Mouse (Mus musculus) stomach, embryonic 14.5 days (tissue): ENCODE data around the gene Fam122b. TPM values are rescaled to one million over a fixed set of nuclear protein-coding genes. Genes with fewer than 3 reads are reported as not detected.

ENCODE experiments used
- ATAC-seq: fragments of 200-750 bp; cut with Nextera tagmentation; 2 replicates; pipeline ENCODE4 v1.8.0; 2017; ENCODE audit warnings: low read depth, moderate TSS enrichment; ENCODE audit not compliant: insufficient number of reproducible peaks, insufficient read depth, low FRiP score
- H3K27ac ChIP-seq: fragments of 300-500 bp; sonication (generic); 2 replicates; pipeline ENCODE4 v1.5.1; 2014; ENCODE audit warnings: mild to moderate bottlenecking, low read length, moderate library complexity, mixed read lengths
- H3K27me3 ChIP-seq: fragments of 300-500 bp; sonication (generic); 2 replicates; pipeline ENCODE4 v1.6.1; 2014; ENCODE audit warnings: low read length, control low read depth, mixed read lengths; ENCODE audit not compliant: control insufficient read depth, insufficient read depth
- H3K36me3 ChIP-seq: fragments of 300-500 bp; sonication (generic); 2 replicates; pipeline ENCODE4 v1.6.1; 2014; ENCODE audit warnings: mild to moderate bottlenecking, control low read depth, low read length, moderate library complexity, mixed read lengths; ENCODE audit not compliant: control insufficient read depth, insufficient read depth
- H3K4me1 ChIP-seq: fragments of 300-500 bp; sonication (generic); 2 replicates; pipeline ENCODE4 v1.6.1; 2014; ENCODE audit warnings: low read length, control low read depth, mixed read lengths; ENCODE audit not compliant: control insufficient read depth, insufficient read depth
- H3K4me2 ChIP-seq: fragments of 300-500 bp; sonication (generic); replicated peaks from 2 replicates; pipeline ENCODE4 v1.6.1; 2014; ENCODE audit warnings: low read depth, low read length, control low read depth
- H3K4me3 ChIP-seq: fragments of 300-500 bp; sonication (generic); 2 replicates; pipeline ENCODE4 v1.5.1; 2014; ENCODE audit warnings: low read depth, low read length, control low read depth
- H3K9ac ChIP-seq: fragments of 300-500 bp; sonication (generic); replicated peaks from 2 replicates; pipeline ENCODE4 v1.6.1; 2014; ENCODE audit warnings: low read depth, mild to moderate bottlenecking, control low read depth, low read length, moderate library complexity, mixed read lengths
- H3K9me3 ChIP-seq: fragments of 300-500 bp; sonication (generic); 2 replicates; pipeline ENCODE4 v1.6.1; 2016; ENCODE audit warnings: low read depth, low read length, control low read depth; ENCODE audit not compliant: control insufficient read depth
- WGBS: fragments of 180-500 bp; shearing (Covaris S2); extraction: QIAGEN DNeasy Blood & Tissue Kit; methylation state at CpG from one replicate; pipeline ENCODE4 v1.1.7; 2014; 5-methylcytosine and 5-hydroxymethylcytosine counted together
- polyA plus RNA-seq: library from polyadenylated mRNA; unstranded; fragments of >200 nt; fragmentation: Nextera tagmentation; extraction: Ambion mirVana; gene quantifications from 2 replicates; pipeline ENCODE4 v1.2.1, GENCODE M21; 2014

Gene Fam122b
- polyA plus RNA-seq, 1 experiment from 2014 or later, result 12.4 TPM

DNA sequence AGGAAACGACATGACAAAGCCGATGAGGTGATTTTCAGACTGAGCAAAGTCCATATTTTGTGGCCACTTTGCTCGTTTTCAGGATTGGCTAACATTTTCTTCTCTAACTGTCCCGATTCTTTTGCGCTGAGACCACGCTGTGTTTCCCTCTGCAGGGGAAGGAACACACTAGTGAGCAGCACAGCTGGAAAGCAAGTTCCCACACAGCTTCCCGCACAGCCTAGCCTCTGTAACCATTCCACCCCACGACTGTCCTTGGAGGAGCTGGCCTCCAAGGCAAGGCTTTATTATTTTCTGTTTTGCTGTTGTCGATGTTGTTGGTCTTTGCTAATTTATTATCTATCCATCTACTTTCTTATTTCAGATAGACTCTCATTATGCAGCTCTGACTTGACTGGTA lies 57.1 kb downstream of the Fam122b start:
- H3K4me1 ChIP-seq, result peaks cover 6% of the 10 kb centered on the region; the same call in 1 of the 2 replicates
- H3K4me3 ChIP-seq, result no peak overlapping the region
- no peaks in the 10 kb centered on the region for H3K9me3 ChIP-seq
- no peak overlapping the region for H3K9ac ChIP-seq
- H3K4me2 ChIP-seq, result no peak overlapping the region
- H3K36me3 ChIP-seq, result no peaks in the 10 kb centered on the region
- 42% methylated on average over 9 of the region's 9 CpGs for whole genome bisulfite sequencing
- peak overlapping the region; percentile 75; the same call in 1 of the 2 replicates for H3K27ac ChIP-seq
- ATAC-seq, result no peak; the same call in 1 of the 2 replicates
- no peaks in the 10 kb centered on the region for H3K27me3 ChIP-seq

- no peak overlapping the region for H3K4me3 ChIP-seq
- H3K27me3 ChIP-seq, result no peaks in the 10 kb centered on the region
- H3K9ac ChIP-seq, result no peak overlapping the region
- ATAC-seq, result peak; percentile 88; the same call in 1 of the 2 replicates
- no peaks in the 10 kb centered on the region for H3K9me3 ChIP-seq
- H3K27ac ChIP-seq, result peak overlapping the region; percentile 85
- whole genome bisulfite sequencing, result 29% methylated on average over 7 of the region's 7 CpGs
- no peak overlapping the region for H3K4me2 ChIP-seq
- peaks cover 6% of the 10 kb centered on the region; the same call in 1 of the 2 replicates for H3K4me1 ChIP-seq
- H3K36me3 ChIP-seq, result no peaks in the 10 kb centered on the region
Measured at GRCm38 (mm10) chrX:53211756-53212483, 57.7 kb downstream of the Fam122b start.

DNA sequence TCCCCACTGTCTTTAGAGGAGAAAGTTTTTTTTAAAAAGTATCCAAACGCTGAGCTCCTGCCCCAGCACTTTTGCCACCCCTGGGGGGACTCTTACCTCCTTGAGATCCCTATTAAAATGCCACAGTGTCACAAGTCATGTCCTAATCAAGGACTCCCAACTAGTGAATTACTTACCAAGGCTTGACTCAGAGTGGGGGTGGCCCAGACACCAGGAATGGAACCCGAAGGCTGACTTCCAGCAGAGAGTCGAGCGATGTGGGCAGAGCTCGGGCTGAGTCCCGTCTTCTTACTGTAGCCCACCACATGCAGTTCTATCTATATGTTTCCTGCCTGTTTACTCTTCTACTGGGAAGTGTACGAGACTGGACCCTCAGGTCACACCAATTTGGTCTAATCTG lies 60.2 kb downstream of the Fam122b start:
- no peaks in the 10 kb centered on the region for H3K36me3 ChIP-seq
- no peaks in the 10 kb centered on the region for H3K27me3 ChIP-seq
- H3K4me1 ChIP-seq, result peaks cover 6% of the 10 kb centered on the region; the same call in 1 of the 2 replicates
- no peak overlapping the region for H3K4me2 ChIP-seq
- H3K9ac ChIP-seq, result no peak overlapping the region
- H3K9me3 ChIP-seq, result no peaks in the 10 kb centered on the region
- no peak overlapping the region for H3K4me3 ChIP-seq
- 63% methylated on average over 7 of the region's 7 CpGs for WGBS
- H3K27ac ChIP-seq, result peak overlapping the region; percentile 15; the same call in 1 of the 2 replicates
- no peak for ATAC-seq

GRCm38 (mm10) chrX:53204690-53205311 lies 64.8 kb downstream of the Fam122b start:
- peak overlapping the region; percentile 58; the same call in 1 of the 2 replicates for H3K27ac ChIP-seq
- no peak overlapping the region for H3K4me2 ChIP-seq
- H3K36me3 ChIP-seq, result no peaks in the 10 kb centered on the region
- no peak for ATAC-seq
- 23% methylated on average over 3 of the region's 3 CpGs for WGBS
- no peaks in the 10 kb centered on the region for H3K27me3 ChIP-seq
- H3K4me1 ChIP-seq, result no peaks in the 10 kb centered on the region
- H3K4me3 ChIP-seq, result no peak overlapping the region
- no peak overlapping the region for H3K9ac ChIP-seq
- no peaks in the 10 kb centered on the region for H3K9me3 ChIP-seq

DNA sequence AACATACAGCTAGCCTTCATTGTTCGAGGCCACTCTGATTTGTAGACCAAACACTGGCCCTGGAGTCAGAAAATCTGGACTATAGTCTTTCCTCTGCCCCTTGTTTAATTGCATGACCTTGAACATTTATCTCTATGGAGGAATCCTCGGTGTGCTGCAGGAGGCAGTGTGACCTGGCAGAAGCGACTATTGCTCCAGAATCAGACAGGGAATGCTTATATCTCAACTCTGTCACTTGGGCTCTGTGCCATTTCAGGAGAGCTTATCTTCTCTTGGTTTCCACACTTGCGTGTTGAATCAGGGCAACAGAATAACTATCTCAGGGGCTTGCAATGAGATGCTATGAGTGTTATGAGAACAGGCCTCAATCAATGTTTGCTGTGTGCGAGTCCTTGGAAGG lies 68.0 kb downstream of the Fam122b start:
- H3K27ac ChIP-seq, result no peak overlapping the region

GRCm38 (mm10) chrX:53197681-53198080 lies 71.9 kb downstream of the Fam122b start:
- WGBS, result 70% methylated on average over 4 of the region's 4 CpGs

More for the DNA sequence above, 68.0 kb downstream of the Fam122b start:
- ATAC-seq, result no peak
- 75% methylated on average over 5 of the region's 5 CpGs for WGBS
- Histone ChIP-seq H3K27me3 (no peaks in the 10 kb centered on the region), H3K9me3 (no peaks in the 10 kb centered on the region), H3K36me3 (no peaks in the 10 kb centered on the region), H3K9ac (no peak overlapping the region), H3K4me2 (no peak overlapping the region), H3K4me3 (no peak overlapping the region), H3K4me1 (no peaks in the 10 kb centered on the region)

DNA sequence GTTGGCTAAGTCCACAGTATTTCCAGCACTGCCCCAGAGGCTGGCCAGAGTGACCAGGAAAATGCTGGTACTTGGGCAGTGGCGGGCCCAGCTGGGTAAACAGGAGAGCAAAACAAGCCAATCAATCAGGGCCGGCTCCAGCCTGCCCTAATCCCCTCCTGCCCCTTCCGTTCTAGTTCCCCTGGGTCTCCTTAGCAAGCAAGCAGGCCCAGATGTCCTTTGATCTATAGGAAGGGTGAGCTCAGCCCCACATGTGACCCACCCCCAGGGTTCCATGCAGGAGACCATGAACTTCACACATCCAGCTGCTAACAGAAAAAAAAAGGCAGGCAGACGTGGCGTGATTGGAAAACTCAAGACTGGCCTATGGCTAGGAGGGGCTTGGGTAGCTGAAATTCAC lies 73.2 kb downstream of the Fam122b start:
- WGBS, result 64% methylated on average over 5 of the region's 5 CpGs
- Histone ChIP-seq H3K4me2 (no peak overlapping the region), H3K36me3 (no peaks in the 10 kb centered on the region), H3K4me3 (no peak overlapping the region), H3K9ac (no peak overlapping the region), H3K27me3 (no peaks in the 10 kb centered on the region), H3K27ac (no peak overlapping the region), H3K9me3 (no peaks in the 10 kb centered on the region), H3K4me1 (no peaks in the 10 kb centered on the region)
- no peak for ATAC-seq

More at GRCm38 (mm10) chrX:53197681-53198080, 71.9 kb downstream of the Fam122b start:
- Histone ChIP-seq H3K4me1 (no peaks in the 10 kb centered on the region), H3K9me3 (no peaks in the 10 kb centered on the region), H3K36me3 (no peaks in the 10 kb centered on the region), H3K9ac (no peak overlapping the region), H3K4me2 (no peak overlapping the region), H3K27ac (no peak overlapping the region), H3K27me3 (no peaks in the 10 kb centered on the region), H3K4me3 (no peak overlapping the region)
- no peak; the same call in 1 of the 2 replicates for ATAC-seq
